7 mouse cellular contexts compared by ENCODE assay signal in the genomic region with DNA sequence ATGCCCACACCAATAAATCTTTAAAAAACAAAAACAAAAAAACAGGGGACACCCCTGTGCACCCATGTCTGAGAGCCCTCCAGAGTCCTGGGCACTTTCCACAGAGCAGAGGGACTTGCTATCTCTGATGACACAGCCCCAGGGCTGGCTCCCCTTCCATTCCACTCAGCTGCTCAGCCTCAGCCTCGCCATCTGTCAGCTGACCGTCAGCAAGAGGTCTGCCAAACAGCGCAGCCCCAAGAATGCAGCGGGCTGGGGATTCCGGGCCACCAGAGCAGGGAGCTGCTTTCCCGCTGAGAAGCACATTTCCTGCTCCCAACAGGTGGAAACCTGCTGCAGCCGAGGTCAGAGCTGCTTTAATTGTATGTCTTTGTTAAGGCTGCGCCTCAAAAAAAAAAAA.
DNase-seq lines count a peak whose midpoint lies in the region; ATAC-seq and TF ChIP-seq lines count a peak whose summit lies in the region.

No protein-coding gene starts in this region.

- 7% methylated on average over 8 of the region's 8 CpGs for WGBS in midbrain, embryonic 12.5 days
- WGBS in midbrain, embryonic 10.5 days = 4% methylated on average over 8 of the region's 8 CpGs
- WGBS in forebrain, embryonic 14.5 days = 6% methylated on average over 8 of the region's 8 CpGs
- WGBS in hindbrain, postnatal 0 days = 7% methylated on average over 8 of the region's 8 CpGs
- WGBS in neural tube, embryonic 13.5 days = 5% methylated on average over 8 of the region's 8 CpGs

- ATAC-seq in midbrain, embryonic 12.5 days (ENCODE audit: low FRiP score, low read depth) = 0 out of 2 replicates have a peak, but pooled peaks have one; percentile 27
- ATAC-seq in forebrain, embryonic 14.5 days = peak; percentile 34; the same call in 1 of the 2 replicates
- peak; percentile 47; the same call in 1 of the 2 replicates for ATAC-seq in hindbrain, postnatal 0 days
- 0 out of 2 replicates have a peak, but pooled peaks have one; percentile 51 for ATAC-seq in neural tube, embryonic 13.5 days (ENCODE audit: low read depth)

- H3K4me1 ChIP-seq in midbrain, embryonic 12.5 days = peaks cover 18% of the 10 kb centered on the region
- H3K4me1 ChIP-seq in midbrain, embryonic 10.5 days = peaks cover 53% of the 10 kb centered on the region
- H3K4me1 ChIP-seq in forebrain, embryonic 14.5 days (ENCODE audit: control insufficient read depth, insufficient read depth, low read length) = peaks cover 8% of the 10 kb centered on the region; the same call in 1 of the 2 replicates
- 0 out of 2 replicates have a peak, but pooled peaks cover 3% of the 10 kb centered on the region for H3K4me1 ChIP-seq in hindbrain, postnatal 0 days (ENCODE audit: insufficient read depth, low read length)
- peaks cover 20% of the 10 kb centered on the region for H3K4me1 ChIP-seq in neural tube, embryonic 13.5 days (replicated peaks)

- H3K36me3 ChIP-seq in midbrain, embryonic 12.5 days = no peaks in the 10 kb centered on the region
- no peaks in the 10 kb centered on the region for H3K36me3 ChIP-seq in midbrain, embryonic 10.5 days
- H3K36me3 ChIP-seq in forebrain, embryonic 14.5 days (ENCODE audit: control insufficient read depth, insufficient read depth, low read length) = no peaks in the 10 kb centered on the region
- no peaks in the 10 kb centered on the region for H3K36me3 ChIP-seq in hindbrain, postnatal 0 days (ENCODE audit: insufficient read depth, low read length)
- H3K36me3 ChIP-seq in neural tube, embryonic 13.5 days = no peaks in the 10 kb centered on the region

- H3K27ac ChIP-seq in midbrain, embryonic 12.5 days (replicated peaks) = no peak overlapping the region
- H3K27ac ChIP-seq in midbrain, embryonic 10.5 days (replicated peaks) = no peak overlapping the region
- no peak overlapping the region for H3K27ac ChIP-seq in forebrain, embryonic 14.5 days (ENCODE audit: low read depth, low read length)
- H3K27ac ChIP-seq in hindbrain, postnatal 0 days = no peak overlapping the region
- no peak overlapping the region for H3K27ac ChIP-seq in neural tube, embryonic 13.5 days (replicated peaks)

- H3K4me3 ChIP-seq in midbrain, embryonic 12.5 days = no peak overlapping the region
- no peak overlapping the region for H3K4me3 ChIP-seq in midbrain, embryonic 10.5 days
- no peak overlapping the region for H3K4me3 ChIP-seq in forebrain, embryonic 14.5 days (ENCODE audit: low read depth, low read length)
- no peak overlapping the region for H3K4me3 ChIP-seq in hindbrain, postnatal 0 days (ENCODE audit: low read length)
- no peak overlapping the region for H3K4me3 ChIP-seq in neural tube, embryonic 13.5 days

- H3K9ac ChIP-seq in midbrain, embryonic 12.5 days (replicated peaks) = no peak overlapping the region
- no peak overlapping the region for H3K9ac ChIP-seq in forebrain, embryonic 14.5 days (ENCODE audit: low read length)
- H3K9ac ChIP-seq in hindbrain, postnatal 0 days (replicated peaks; ENCODE audit: low read length) = no peak overlapping the region
- H3K9ac ChIP-seq in neural tube, embryonic 13.5 days = no peak overlapping the region

- H3K9me3 ChIP-seq in midbrain, embryonic 12.5 days = no peaks in the 10 kb centered on the region
- no peaks in the 10 kb centered on the region for H3K9me3 ChIP-seq in midbrain, embryonic 10.5 days (replicated peaks)
- H3K9me3 ChIP-seq in forebrain, embryonic 14.5 days (replicated peaks; ENCODE audit: control insufficient read depth, low read length) = no peaks in the 10 kb centered on the region
- H3K9me3 ChIP-seq in hindbrain, postnatal 0 days (ENCODE audit: low read length) = no peaks in the 10 kb centered on the region
- no peaks in the 10 kb centered on the region for H3K9me3 ChIP-seq in neural tube, embryonic 13.5 days

- H3K27me3 ChIP-seq in midbrain, embryonic 12.5 days = peaks cover 15% of the 10 kb centered on the region; the same call in 1 of the 2 replicates
- H3K27me3 ChIP-seq in midbrain, embryonic 10.5 days (ENCODE audit: low read depth, poor library complexity, severe bottlenecking) = peaks cover 36% of the 10 kb centered on the region
- H3K27me3 ChIP-seq in forebrain, embryonic 14.5 days (replicated peaks; ENCODE audit: control insufficient read depth, insufficient read depth, low read length) = 0 out of 2 replicates have a peak, but pooled peaks cover under 1% of the 10 kb centered on the region
- no peaks in the 10 kb centered on the region for H3K27me3 ChIP-seq in hindbrain, postnatal 0 days (ENCODE audit: insufficient read depth, low read length)
- H3K27me3 ChIP-seq in neural tube, embryonic 13.5 days = peaks cover 12% of the 10 kb centered on the region; the same call in 1 of the 2 replicates

- DNase-seq in midbrain, embryonic 10.5 days (ENCODE audit: low spot score) = no peak
- DNase-seq in forebrain, embryonic 14.5 days (ENCODE audit: low spot score) = peak; percentile 50
- DNase-seq in hindbrain, postnatal 0 days (ENCODE audit: low spot score) = peak; percentile 55
- DNase-seq in ovary, postnatal 10 days (ENCODE audit: low spot score) = no peak
- no peak for DNase-seq in c-Kit-positive CD71-positive TER-119-positive erythroid progenitor cells, embryonic 14.5 days (ENCODE audit: low spot score)

- TF ChIP-seq CTCF in hindbrain, postnatal 0 days (IDR thresholded peaks at IDR 0.05; ENCODE audit: low read depth) = no peak

- H3K4me2 ChIP-seq in midbrain, embryonic 12.5 days (replicated peaks) = no peak overlapping the region
- H3K4me2 ChIP-seq in forebrain, embryonic 14.5 days (ENCODE audit: low read length) = no peak overlapping the region
- H3K4me2 ChIP-seq in hindbrain, postnatal 0 days (ENCODE audit: low read depth, low read length) = no peak overlapping the region
- no peak overlapping the region for H3K4me2 ChIP-seq in neural tube, embryonic 13.5 days

Comparison
In these comparisons a context has a peak if more than half of its experiments do, and no peak if none do; other contexts are left out.
1. DNase-seq: peak in forebrain, embryonic 14.5 days (single experiment) and hindbrain, postnatal 0 days (single experiment); none in midbrain, embryonic 10.5 days (single experiment), ovary, postnatal 10 days (single experiment) and c-Kit-positive CD71-positive TER-119-positive erythroid progenitor cells, embryonic 14.5 days (single experiment).
2. Peak in every context shown above with its lines, with median percentiles within 50 percentile points of each other: ATAC-seq.